Mouse (Mus musculus) gastrocnemius, postnatal 25 days (tissue): ENCODE results near the gene Gprc5b. TPM values are rescaled to one million over a fixed set of nuclear protein-coding genes. Genes with fewer than 3 reads are reported as not detected.
A peak's percentile ranks its signal among the peaks of the same experiment; 100 is the strongest.

Experiments used
- DNase-seq: peaks from one replicate; pipeline ENCODE4 v3.0.0; 2022
- total RNA-seq, 2 experiments: library from RNA; stranded (reverse); gene quantifications; 1 replicate in 1 of 2; 2 replicates in 1 of 2; pipeline ENCODE4 v1.2.3; 2021

Gene Gprc5b
- total RNA-seq, 2 experiments from 2014 or later = 12.3 to 16.7 TPM

GRCm38 (mm10) chr7:118948677-118949282, 46.2 kb downstream of the Gprc5b start:
- no peak for DNase-seq

DNA sequence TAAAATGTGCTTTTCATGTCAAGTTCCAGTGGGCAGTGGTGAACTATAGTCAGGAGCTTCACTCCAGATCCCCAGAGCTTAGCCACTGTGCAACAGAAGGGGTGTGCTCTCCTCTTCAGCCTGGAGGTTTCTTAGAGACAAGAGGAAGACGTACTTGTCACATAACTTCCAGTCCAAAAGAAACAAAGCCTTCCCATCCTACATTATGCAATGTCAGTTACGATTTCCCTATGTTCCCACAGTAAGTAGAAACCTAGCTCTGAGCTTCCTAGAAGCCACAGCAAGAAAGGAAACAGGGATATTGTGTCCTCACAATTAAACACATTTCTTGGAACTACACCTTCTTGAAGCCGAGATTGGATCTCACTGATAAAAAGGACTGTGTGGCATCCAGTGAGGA, 47.8 kb downstream of the Gprc5b start:
- no peak for DNase-seq

- no peak for DNase-seq
Measured at GRCm38 (mm10) chr7:118944884-118945283, 50.1 kb downstream of the Gprc5b start.

GRCm38 (mm10) chr7:118943170-118943569, 51.8 kb downstream of the Gprc5b start:
- DNase-seq = no peak

GRCm38 (mm10) chr7:118942297-118942696, 52.7 kb downstream of the Gprc5b start:
- no peak for DNase-seq

DNA sequence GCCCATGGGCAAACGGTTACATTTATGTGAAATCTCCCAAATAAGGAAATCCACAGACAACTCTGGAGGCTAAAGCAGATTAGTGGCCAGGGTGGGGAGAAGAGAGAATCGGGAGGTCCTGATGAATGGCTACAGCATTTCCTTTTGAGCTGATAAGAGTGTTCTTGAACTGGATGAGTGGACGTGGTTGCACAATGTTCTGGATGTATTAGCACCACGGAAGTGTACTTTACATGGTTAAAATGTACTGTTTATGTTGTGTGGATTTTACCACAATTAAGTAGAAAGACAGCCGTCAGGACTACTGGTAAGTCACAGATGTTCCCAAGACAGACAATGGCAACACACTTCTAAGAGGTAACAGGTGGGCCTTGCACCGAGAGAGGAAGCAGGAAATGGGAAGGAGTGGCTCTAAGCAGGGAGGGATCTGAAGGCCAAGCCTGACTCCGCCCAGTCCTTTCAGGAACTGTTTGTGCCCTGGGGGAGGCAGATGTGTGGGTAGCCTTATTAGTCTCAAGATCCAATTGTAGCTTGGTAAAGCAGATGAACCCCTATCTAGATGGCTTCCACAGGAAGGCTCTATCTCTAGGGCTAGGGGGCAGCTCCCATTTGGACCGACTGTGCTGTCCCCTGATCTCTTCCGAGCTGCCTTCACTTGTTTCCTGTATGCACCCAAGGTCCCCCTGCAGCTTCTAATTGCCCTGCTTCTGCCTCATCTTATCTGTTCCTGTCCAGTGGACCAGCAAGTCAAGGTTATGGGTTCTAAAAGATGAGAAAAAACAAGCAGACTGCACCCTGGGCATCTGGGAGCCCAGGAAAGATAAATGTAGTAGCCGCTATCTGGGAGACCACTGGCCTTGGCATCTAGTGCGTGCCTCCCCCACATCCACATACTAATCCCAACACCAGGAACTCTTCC, 57.3 kb downstream of the Gprc5b start:
- no peak for DNase-seq

DNA sequence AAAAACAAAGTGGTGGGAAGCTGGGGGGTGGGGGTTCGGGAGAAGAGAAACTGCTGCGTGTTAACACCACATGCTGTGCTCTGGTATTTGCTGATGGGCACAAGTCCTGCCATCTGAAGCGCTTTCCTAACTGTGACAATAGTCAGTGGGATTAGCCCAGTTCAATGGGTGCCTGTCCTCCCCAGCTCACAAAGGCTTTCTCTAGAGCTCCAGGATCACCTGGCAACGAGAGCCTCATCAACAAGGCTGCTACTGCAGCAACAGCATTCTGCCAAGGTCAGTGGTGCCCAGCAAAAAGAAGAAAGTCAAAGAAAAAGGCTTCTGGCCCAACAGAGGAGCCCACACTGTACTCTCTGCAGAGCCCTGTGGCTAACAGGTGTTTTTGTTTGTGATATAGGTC, 58.2 kb downstream of the Gprc5b start:
- DNase-seq = no peak

GRCm38 (mm10) chr7:118935306-118935705, 59.7 kb downstream of the Gprc5b start:
- DNase-seq = peak; percentile 72

- DNase-seq = peak; percentile 39
Measured at GRCm38 (mm10) chr7:118931502-118932395, 63.3 kb downstream of the Gprc5b start.

GRCm38 (mm10) chr7:118929601-118930311, 65.3 kb downstream of the Gprc5b start:
- DNase-seq = peak; percentile 70

GRCm38 (mm10) chr7:118928916-118929315, 66.1 kb downstream of the Gprc5b start:
- DNase-seq = no peak

- DNase-seq = no peak
Measured at GRCm38 (mm10) chr7:118928316-118928715, 66.7 kb downstream of the Gprc5b start.

DNA sequence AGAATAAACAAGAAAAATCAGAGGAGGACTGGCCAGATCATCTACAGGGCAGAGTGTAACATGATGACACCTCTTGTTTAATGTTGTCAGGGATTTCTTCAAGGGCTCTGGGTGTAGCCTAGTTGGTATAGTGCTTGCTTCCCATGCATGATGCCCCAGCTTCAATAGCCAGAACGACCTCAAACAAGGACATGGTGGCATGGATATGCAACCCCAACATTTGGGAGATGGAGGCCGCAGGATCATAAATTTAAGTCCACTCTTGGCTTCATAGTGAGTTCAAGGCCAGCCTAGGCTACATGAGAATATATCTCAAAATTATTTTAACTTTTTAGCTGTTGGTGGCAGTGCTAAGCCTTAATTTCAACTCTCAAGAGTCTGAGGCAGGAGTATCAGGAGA, 67.7 kb downstream of the Gprc5b start:
- no peak for DNase-seq

GRCm38 (mm10) chr7:118926516-118927260, 68.3 kb downstream of the Gprc5b start:
- no peak for DNase-seq

DNA sequence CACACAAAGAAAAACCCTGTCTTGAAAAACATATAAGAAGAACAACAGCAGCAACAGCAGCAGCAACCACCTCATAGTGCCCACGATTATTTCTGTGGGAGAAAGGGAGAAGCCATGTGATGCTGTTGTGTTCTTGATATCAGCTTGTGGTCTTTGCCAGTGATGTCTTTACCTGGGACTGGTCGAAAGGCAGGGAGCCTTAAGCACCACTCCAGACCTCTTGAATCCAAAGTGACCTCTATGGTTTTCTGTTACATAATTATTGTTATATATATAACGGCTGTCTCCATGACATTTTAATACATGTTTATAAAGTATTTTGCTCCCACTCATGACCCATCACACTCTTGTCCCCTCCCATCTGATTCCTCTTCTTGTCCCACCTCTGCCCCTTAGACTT, 69.5 kb downstream of the Gprc5b start:
- DNase-seq = no peak

- DNase-seq = peak; percentile 28
Measured at GRCm38 (mm10) chr7:118922441-118923202, 72.4 kb downstream of the Gprc5b start.
